Mouse (Mus musculus): ENCODE measurements around the gene Gm6401.
"Not testable (repeated sequence)": the region's sequence is repeated elsewhere in the genome, so short reads cannot be mapped to it uniquely, and the experiment has no call there.

Gene Gm6401

DNA sequence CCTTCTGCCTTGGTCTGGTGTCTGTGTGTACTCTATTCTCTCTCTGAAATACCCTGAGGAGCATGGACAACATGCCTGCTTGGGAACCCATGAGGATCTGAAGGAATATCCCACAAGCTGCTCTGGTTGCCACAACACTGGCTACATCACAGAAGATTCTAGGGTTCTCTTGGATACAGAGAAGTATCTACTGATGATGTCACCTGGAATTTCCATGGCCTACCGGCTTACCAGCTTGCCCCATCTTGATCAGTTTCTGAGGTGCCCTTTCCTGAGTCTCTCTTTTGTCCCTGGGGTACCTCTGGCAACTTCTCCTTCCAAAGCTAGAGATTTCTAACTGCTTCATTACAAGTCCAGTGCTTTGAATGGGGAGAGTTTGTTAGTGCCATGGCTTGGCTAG, at the start of gene Gm6401:
TSS of gene Gm6401 (minus strand) at position 101 of the 400 bp plus-strand sequence.
- not testable (repeated sequence) for DNase-seq (ENCODE audit: low spot score)

DNA sequence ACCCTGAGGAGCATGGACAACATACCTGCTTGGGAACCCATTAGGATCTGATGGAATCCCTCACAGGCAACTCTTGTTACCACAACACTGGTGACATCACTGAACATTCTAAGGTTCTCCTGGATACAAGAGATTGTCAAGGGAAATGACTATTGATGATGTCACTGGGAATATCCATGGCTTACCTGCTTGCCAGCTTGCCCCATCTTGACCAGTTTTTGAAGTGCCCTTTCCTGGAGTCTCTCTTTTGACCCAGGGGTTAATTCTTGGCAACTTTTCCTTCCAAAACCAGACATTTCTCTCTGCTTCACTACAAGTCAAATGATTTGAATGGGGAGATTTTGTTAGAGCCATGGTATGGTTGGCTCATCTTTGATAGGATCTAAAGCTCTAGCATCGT, 15.5 kb upstream of the Gm6401 start, which contains the start of gene Gm3543:
TSS of gene Gm3543 (minus strand) at position 101 of the 400 bp plus-strand sequence.
- DNase-seq (ENCODE audit: low spot score): not testable (repeated sequence)

DNA sequence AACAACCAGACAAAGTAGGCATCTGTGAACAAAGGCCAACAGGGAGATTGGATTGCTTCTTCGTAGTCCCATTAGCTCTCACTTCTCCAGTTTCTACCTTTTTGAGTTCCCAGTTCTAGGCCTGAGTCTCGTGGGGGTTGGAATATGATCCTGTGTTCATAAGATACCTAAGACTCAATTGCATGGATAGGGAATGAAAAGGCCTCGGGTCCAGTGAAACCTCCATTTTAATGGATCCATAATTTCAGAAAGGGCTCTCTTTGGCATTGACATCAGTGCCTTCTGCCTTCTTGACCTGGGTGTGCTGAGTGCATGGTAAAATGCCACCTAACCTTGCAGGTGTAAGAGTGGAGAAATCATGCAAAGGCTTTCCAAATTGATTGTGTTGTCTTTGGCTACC, 869 bp upstream of the Gm6401 start:
- not testable (repeated sequence) for DNase-seq (ENCODE audit: low spot score)

DNA sequence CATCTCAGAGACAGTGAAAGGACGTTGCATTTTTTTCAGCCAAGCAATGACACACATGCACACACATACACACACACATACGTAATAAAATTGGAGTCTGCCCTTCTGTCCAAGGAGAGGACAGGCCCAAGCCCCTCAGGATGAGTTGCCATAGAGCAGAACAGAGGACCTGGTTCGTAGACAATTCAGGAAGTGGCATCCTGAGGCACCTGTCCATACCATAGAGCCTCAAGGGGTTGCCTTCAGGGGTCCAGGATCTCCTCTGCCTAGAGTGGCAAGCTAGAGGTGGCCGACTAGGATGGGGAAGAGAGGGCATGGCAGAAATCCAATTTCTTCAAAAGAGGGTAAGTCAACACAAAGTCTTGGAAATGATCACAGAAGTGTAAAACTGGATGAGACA, 3.6 kb downstream of the Gm6401 start:
- DNase-seq (ENCODE audit: low spot score): not testable (repeated sequence)

DNA sequence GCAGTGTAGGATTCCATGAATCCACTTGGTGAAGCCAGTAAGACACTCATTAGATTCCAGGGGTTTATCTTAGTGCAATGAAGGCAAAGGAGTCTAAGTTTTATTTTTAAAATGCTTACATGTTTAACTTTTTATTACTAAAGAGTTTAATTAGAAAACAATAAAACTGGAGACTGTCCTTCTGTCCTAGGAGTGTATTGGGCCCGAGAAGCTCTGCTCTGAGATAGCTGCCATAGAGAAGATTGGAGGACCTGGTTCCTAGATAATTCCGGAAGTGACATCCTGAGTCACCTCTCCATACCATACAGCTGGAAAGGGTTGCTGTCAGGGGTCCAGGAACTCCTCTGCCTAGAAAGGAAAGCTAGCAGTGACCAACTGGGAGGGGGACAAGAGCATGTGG, 24.0 kb downstream of the Gm6401 start, which contains the start of gene 1700024B05Rik:
TSS of gene 1700024B05Rik (plus strand) at position 301 of the 400 bp plus-strand sequence.
- not testable (repeated sequence) for DNase-seq (ENCODE audit: low spot score)

DNA sequence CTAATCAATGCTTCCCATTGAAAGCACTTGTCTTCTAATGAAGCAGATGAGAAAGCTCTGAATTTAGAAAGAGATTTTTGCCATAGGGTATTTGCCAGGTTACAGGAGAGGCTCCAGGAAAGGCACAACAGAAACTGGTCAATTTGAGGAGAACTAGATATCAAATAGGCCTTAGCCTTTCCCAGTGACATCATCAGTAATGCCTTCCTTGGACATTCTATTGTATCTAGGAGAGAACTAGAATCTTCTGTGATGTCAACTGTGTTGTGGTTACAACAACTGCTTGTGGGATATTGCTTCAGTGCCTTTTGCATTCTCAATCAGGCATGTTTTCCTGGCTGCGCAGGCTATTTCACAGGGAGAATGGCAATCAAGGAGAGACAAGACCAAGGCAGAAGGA, 43.1 kb downstream of the Gm6401 start, which contains the start of gene 1700049E17Rik1:
TSS of gene 1700049E17Rik1 (plus strand) at position 301 of the 400 bp plus-strand sequence.
- not testable (repeated sequence) for DNase-seq (ENCODE audit: low spot score)
